In the genomic region with DNA sequence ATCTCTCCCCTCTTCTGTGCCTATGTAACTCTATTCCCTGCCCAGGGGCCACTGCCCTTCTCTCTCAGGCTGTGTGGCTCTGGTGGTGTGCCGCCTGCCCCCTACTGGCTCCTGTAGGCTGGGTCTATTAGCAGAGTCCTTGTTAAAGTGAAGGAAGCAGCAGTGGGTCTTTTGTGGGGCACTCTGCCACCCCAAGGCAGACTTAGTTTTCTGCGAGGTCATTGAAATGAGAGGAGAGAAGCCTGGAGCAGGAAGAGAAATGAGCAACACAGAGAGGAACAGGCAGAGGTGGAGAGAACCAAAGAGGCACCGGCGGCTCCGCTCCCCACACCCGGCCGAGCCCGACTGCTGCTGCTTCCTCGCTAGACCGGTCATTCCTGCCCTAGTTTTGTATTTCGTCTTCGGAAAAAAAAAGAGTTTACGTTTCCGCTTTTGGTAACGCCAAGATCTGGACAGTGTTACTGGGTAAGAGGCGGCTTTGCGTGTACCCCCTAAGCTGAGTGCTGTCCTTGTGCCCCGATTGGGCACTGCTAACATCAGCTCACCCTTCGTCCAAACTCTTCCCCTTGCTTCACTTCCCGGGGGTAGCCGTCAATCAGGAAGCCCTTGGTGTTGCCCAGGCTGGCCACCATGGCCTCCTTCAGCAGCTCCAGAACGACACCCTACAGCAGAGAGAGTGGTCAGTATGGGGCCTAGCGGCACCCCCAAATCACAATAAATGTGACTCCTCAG, we compare ENCODE assay signal across 7 mouse cellular contexts.
A peak's percentile ranks its signal among the peaks of the same experiment; 100 is the strongest.
DNase-seq lines count a peak whose midpoint lies in the region; ATAC-seq lines count a peak whose summit lies in the region.

No protein-coding gene starts in this region.

- peak; percentile 51 to 64 for DNase-seq in cerebellum, postnatal 25 days
- DNase-seq in gastrocnemius, postnatal 10 days: peak; percentile 53
- DNase-seq in induced T-regulatory cell, adult 2 months (ENCODE audit: low read depth): peak; percentile 81
- DNase-seq in left cerebral cortex, postnatal 25 days (ENCODE audit: low spot score in 2 of 2): peak; percentile 47 to 53
- peak; percentile 37 for DNase-seq in right cerebral cortex, postnatal 4 days

- intact Hi-C loops in left cerebral cortex, postnatal 25 days (cut with DNase I): loop anchor here (2.0 to 5.0 kb wide), 2 partner anchors 81 to 189 kb away; a partner anchor contains a TSS

- ATAC-seq in activated CD4-positive, CD25-positive, alpha-beta regulatory T cell, adult 4 months: peak; percentile 82
- peak; percentile 79 for ATAC-seq in megakaryocyte-erythroid progenitor cell, adult 5-6 weeks (replicated peaks; ENCODE audit: low FRiP score, low TSS enrichment, poor library complexity, severe bottlenecking)

Comparison
In these comparisons a context has a peak if more than half of its experiments do, and no peak if none do; other contexts are left out.
1. Peak in every context shown above with its lines: DNase-seq and ATAC-seq.